Mouse (Mus musculus) myocyte (in vitro differentiated cells): Measurements from ENCODE around the gene Eif2b1. TPM values are rescaled to one million over a fixed set of nuclear protein-coding genes. Genes with fewer than 3 reads are reported as not detected.
"Not testable (repeated sequence)": the region's sequence is repeated elsewhere in the genome, so short reads cannot be mapped to it uniquely, and the experiment has no call there.

ENCODE experiments used
- H3K27me3 ChIP-seq: one replicate; pipeline ENCODE4 v1.6.1; 2011; ENCODE audit not compliant: control insufficient read depth, insufficient read depth, insufficient read length
- H3K36me3 ChIP-seq: one replicate; pipeline ENCODE4 v1.6.1; 2011; ENCODE audit not compliant: control insufficient read depth, insufficient read depth
- H3K4me2 ChIP-seq: one replicate; pipeline ENCODE4 v1.6.1; 2011; ENCODE audit warnings: low read depth, control low read depth
- H3K4me3 ChIP-seq: one replicate; pipeline ENCODE4 v1.5.1; 2011; ENCODE audit warnings: mild to moderate bottlenecking, control low read depth, moderate library complexity
- H3K79me2 ChIP-seq: one replicate; pipeline ENCODE4 v1.6.1; 2011; ENCODE audit not compliant: control insufficient read depth, insufficient read depth
- H3ac ChIP-seq: one replicate; pipeline ENCODE4 v1.6.1; 2011; ENCODE audit not compliant: control insufficient read depth, insufficient read length
- CEBPB ChIP-seq: IDR thresholded peaks from 2 replicates; pipeline ENCODE4 v1.6.1; 2011; ENCODE audit warnings: mild to moderate bottlenecking, moderate library complexity; ENCODE audit not compliant: poor library complexity, insufficient read depth, severe bottlenecking
- E2F4 ChIP-seq: IDR thresholded peaks from one replicate; pipeline ENCODE4 v1.6.1; 2011; ENCODE audit warnings: mild to moderate bottlenecking, control low read depth, moderate library complexity; ENCODE audit not compliant: insufficient read depth
- MAX ChIP-seq: IDR thresholded peaks from one replicate; pipeline ENCODE4 v1.6.1; 2011; ENCODE audit warnings: low read depth, mild to moderate bottlenecking, control low read depth
- MYOD1 ChIP-seq, 3 experiments: IDR thresholded peaks; one replicate each; pipeline ENCODE4 v1.6.1; 2011; ENCODE audit warnings: control low read depth in 2 of 3, low read depth in 2 of 3, mild to moderate bottlenecking in 2 of 3, moderate library complexity in 1 of 3; ENCODE audit not compliant: insufficient read length in 2 of 3, control insufficient read depth in 1 of 3
- MYOG ChIP-seq, 3 experiments: IDR thresholded peaks; one replicate each; pipeline ENCODE4 v1.6.1; 2011; ENCODE audit warnings: control low read depth in 2 of 3, low read depth in 2 of 3, mild to moderate bottlenecking in 2 of 3; ENCODE audit not compliant: insufficient read length in 2 of 3, control insufficient read depth in 1 of 3, insufficient read depth in 1 of 3
- POLR2A ChIP-seq: IDR thresholded peaks from one replicate; pipeline ENCODE4 v1.6.1; 2011; ENCODE audit warnings: low read depth, mild to moderate bottlenecking, control low read depth, moderate library complexity; ENCODE audit not compliant: insufficient read length
- POLR2AphosphoS2 ChIP-seq: IDR thresholded peaks from one replicate; pipeline ENCODE4 v1.6.1; 2011; ENCODE audit warnings: low read depth, control low read depth; ENCODE audit not compliant: insufficient read length
- REST ChIP-seq: IDR thresholded peaks from one replicate; pipeline ENCODE4 v1.6.1; 2011; ENCODE audit warnings: mild to moderate bottlenecking, control low read depth, moderate library complexity; ENCODE audit not compliant: insufficient read depth, insufficient read length
- SRF ChIP-seq: IDR thresholded peaks from one replicate; pipeline ENCODE4 v1.6.1; 2011; ENCODE audit warnings: low read depth; ENCODE audit not compliant: control insufficient read depth, insufficient read length
- TCF12 ChIP-seq: IDR thresholded peaks from one replicate; pipeline ENCODE4 v1.6.1; 2011; ENCODE audit warnings: mild to moderate bottlenecking, control low read depth; ENCODE audit not compliant: poor library complexity, insufficient read depth, severe bottlenecking
- TCF3 ChIP-seq: IDR thresholded peaks from one replicate; pipeline ENCODE4 v1.6.1; 2011; ENCODE audit warnings: low read depth, control low read depth; ENCODE audit not compliant: insufficient read length
- USF1 ChIP-seq: IDR thresholded peaks from one replicate; pipeline ENCODE4 v1.6.1; 2011; ENCODE audit warnings: low read depth, mild to moderate bottlenecking, control low read depth, moderate library complexity
- polyA plus RNA-seq: library from polyadenylated mRNA; unstranded; fragments of >200 nt; fragmentation: generic; extraction: Trizol; gene quantifications from one replicate; pipeline ENCODE4 v1.2.1, GENCODE M21; 2012; ENCODE audit warnings: missing spikeins

The Eif2b1 gene
- polyA plus RNA-seq, 1 experiment: 37.6 TPM

- H3K36me3 ChIP-seq: no peaks in the 10 kb centered on the region
- H3ac ChIP-seq: no peak overlapping the region
- TF ChIP-seq REST (no peak), CEBPB (no peak), POLR2A (no peak), E2F4 (no peak), TCF12 (no peak)
Measured at GRCm38 (mm10) chr5:124602349-124602748, 23.4 kb upstream of the Eif2b1 start.

GRCm38 (mm10) chr5:124599726-124600125, 20.8 kb upstream of the Eif2b1 start:
- H3K27me3 ChIP-seq, H3K4me3 ChIP-seq, H3K79me2 ChIP-seq, H3K36me3 ChIP-seq, H3ac ChIP-seq, H3K4me2 ChIP-seq: not testable (repeated sequence)

More at GRCm38 (mm10) chr5:124602349-124602748, 23.4 kb upstream of the Eif2b1 start:
- Histone ChIP-seq H3K27me3 (no peaks in the 10 kb centered on the region), H3K79me2 (no peaks in the 10 kb centered on the region), H3K4me2 (no peak overlapping the region), H3K4me3 (no peak overlapping the region)

- H3K4me2 ChIP-seq: peak overlapping the region; percentile 94
- H3K36me3 ChIP-seq: peaks cover 3% of the 10 kb centered on the region
- peak overlapping the region; percentile 22 for H3K4me3 ChIP-seq
- H3K27me3 ChIP-seq: no peaks in the 10 kb centered on the region
- no peak overlapping the region for H3ac ChIP-seq
- TF ChIP-seq MAX: no peak
- no peak for TF ChIP-seq E2F4
- TF ChIP-seq TCF3: no peak
- no peak for TF ChIP-seq CEBPB
- TF ChIP-seq MYOG (IDR thresholded peaks at IDR 0.05; ENCODE audit: control insufficient read depth in 1 of 3, insufficient read depth in 1 of 3, insufficient read length in 2 of 3, low read depth in 2 of 3): no peak
- TF ChIP-seq POLR2A: no peak
- no peak for TF ChIP-seq POLR2AphosphoS2
- no peak for TF ChIP-seq USF1
- no peak for TF ChIP-seq MYOD1 (IDR thresholded peaks at IDR 0.05; ENCODE audit: control insufficient read depth in 1 of 3, insufficient read length in 2 of 3, low read depth in 2 of 3)
- TF ChIP-seq TCF12: no peak
- TF ChIP-seq SRF: no peak
- TF ChIP-seq REST: no peak
- H3K79me2 ChIP-seq: no peaks in the 10 kb centered on the region
Measured at GRCm38 (mm10) chr5:124598224-124599174, 19.6 kb upstream of the Eif2b1 start.

GRCm38 (mm10) chr5:124592768-124593167, 13.8 kb upstream of the Eif2b1 start:
- Histone ChIP-seq H3ac (no peak overlapping the region), H3K4me3 (no peak overlapping the region), H3K79me2 (no peaks in the 10 kb centered on the region), H3K4me2 (no peak overlapping the region), H3K27me3 (no peaks in the 10 kb centered on the region), H3K36me3 (peaks cover 15% of the 10 kb centered on the region)
- no peak for TF ChIP-seq REST
- no peak for TF ChIP-seq SRF
- TF ChIP-seq MYOG (IDR thresholded peaks at IDR 0.05; ENCODE audit: control insufficient read depth in 1 of 3, insufficient read depth in 1 of 3, insufficient read length in 2 of 3, low read depth in 2 of 3): no peak

- TF ChIP-seq SRF (no peak), MYOG (IDR thresholded peaks at IDR 0.05; ENCODE audit: control insufficient read depth in 1 of 3, insufficient read depth in 1 of 3, insufficient read length in 2 of 3, low read depth in 2 of 3) (no peak), E2F4 (no peak), MAX (no peak), CEBPB (no peak), TCF3 (no peak), MYOD1 (IDR thresholded peaks at IDR 0.05; ENCODE audit: control insufficient read depth in 1 of 3, insufficient read length in 2 of 3, low read depth in 2 of 3) (no peak), POLR2A (no peak), REST (no peak), TCF12 (no peak), USF1 (no peak), POLR2AphosphoS2 (no peak)
- Histone ChIP-seq H3K36me3 (no peaks in the 10 kb centered on the region), H3ac (no peak overlapping the region), H3K79me2 (peaks cover 29% of the 10 kb centered on the region), H3K4me3 (no peak overlapping the region), H3K4me2 (no peak overlapping the region), H3K27me3 (no peaks in the 10 kb centered on the region)
Measured at GRCm38 (mm10) chr5:124582515-124582914, 3.6 kb upstream of the Eif2b1 start.

- Histone ChIP-seq H3K4me3 (no peak overlapping the region), H3K36me3 (peaks cover 30% of the 10 kb centered on the region), H3ac (no peak overlapping the region), H3K79me2 (peaks cover 27% of the 10 kb centered on the region), H3K4me2 (no peak overlapping the region), H3K27me3 (no peaks in the 10 kb centered on the region)
- TF ChIP-seq MAX (no peak), SRF (no peak), POLR2A (no peak), TCF3 (no peak), MYOD1 (IDR thresholded peaks at IDR 0.05; ENCODE audit: control insufficient read depth in 1 of 3, insufficient read length in 2 of 3, low read depth in 2 of 3) (no peak), POLR2AphosphoS2 (no peak), CEBPB (no peak), TCF12 (no peak), E2F4 (no peak), REST (no peak), MYOG (IDR thresholded peaks at IDR 0.05; ENCODE audit: control insufficient read depth in 1 of 3, insufficient read depth in 1 of 3, insufficient read length in 2 of 3, low read depth in 2 of 3) (no peak), USF1 (no peak)
Measured at GRCm38 (mm10) chr5:124575467-124575866, 3.5 kb downstream of the Eif2b1 start.
